Mouse (Mus musculus) liver, embryonic 11.5 days (tissue): ENCODE data around the gene Afap1. TPM values are rescaled to one million over a fixed set of nuclear protein-coding genes. Genes with fewer than 3 reads are reported as not detected.

Experiments used
- ATAC-seq: fragments of 200-750 bp; cut with Nextera tagmentation; replicated peaks from 2 replicates; pipeline ENCODE4 v1.8.0; 2017; ENCODE audit warnings: moderate number of reproducible peaks, mild to moderate bottlenecking, moderate TSS enrichment, moderate library complexity; ENCODE audit not compliant: low FRiP score
- DNase-seq: peaks from one replicate; pipeline ENCODE4 v3.0.0-alpha.2; 2017; ENCODE audit warnings: low spot score
- H3K27ac ChIP-seq: fragments of 300-500 bp; sonication (generic); 2 replicates; pipeline ENCODE4 v1.5.1; 2014; ENCODE audit warnings: mild to moderate bottlenecking, low read depth, low read length, control low read depth
- H3K27me3 ChIP-seq: fragments of 300-500 bp; sonication (generic); replicated peaks from 2 replicates; pipeline ENCODE4 v1.6.1; 2014; ENCODE audit warnings: low read length, mixed read lengths; ENCODE audit not compliant: control insufficient read depth, insufficient read depth
- H3K36me3 ChIP-seq: fragments of 300-500 bp; sonication (generic); 2 replicates; pipeline ENCODE4 v1.6.1; 2014; ENCODE audit warnings: mild to moderate bottlenecking, low read length, moderate library complexity, mixed read lengths; ENCODE audit not compliant: control insufficient read depth, insufficient read depth
- H3K4me1 ChIP-seq: fragments of 300-500 bp; sonication (generic); replicated peaks from 2 replicates; pipeline ENCODE4 v1.6.1; 2014; ENCODE audit warnings: low read length, mixed read lengths; ENCODE audit not compliant: control insufficient read depth, insufficient read depth
- H3K4me2 ChIP-seq: fragments of 300-500 bp; sonication (generic); 2 replicates; pipeline ENCODE4 v1.6.1; 2014; ENCODE audit warnings: mild to moderate bottlenecking, control low read depth, moderate library complexity
- H3K4me3 ChIP-seq: fragments of 300-500 bp; sonication (generic); 2 replicates; pipeline ENCODE4 v1.5.1; 2014; ENCODE audit warnings: low read depth, low read length, control low read depth
- H3K9ac ChIP-seq: fragments of 300-500 bp; sonication (generic); 2 replicates; pipeline ENCODE4 v1.6.1; 2014; ENCODE audit warnings: low read depth, low read length, control low read depth
- H3K9me3 ChIP-seq: fragments of 300-500 bp; sonication (generic); 2 replicates; pipeline ENCODE4 v1.6.1; 2016; ENCODE audit warnings: low read length, inconsistent platforms, mixed read lengths; ENCODE audit not compliant: control insufficient read depth
- WGBS: fragments of 180-500 bp; shearing (Covaris S2); extraction: QIAGEN DNeasy Blood & Tissue Kit; methylation state at CpG from one replicate; pipeline ENCODE4 v1.1.7; 2014; 5-methylcytosine and 5-hydroxymethylcytosine counted together
- polyA plus RNA-seq: library from polyadenylated mRNA; unstranded; fragments of >200 nt; fragmentation: Nextera tagmentation; extraction: Ambion mirVana; gene quantifications from 2 replicates; pipeline ENCODE4 v1.2.1, GENCODE M21; 2014

Gene Afap1
- polyA plus RNA-seq, 1 experiment from 2014 or later, result 6.8 TPM

DNA sequence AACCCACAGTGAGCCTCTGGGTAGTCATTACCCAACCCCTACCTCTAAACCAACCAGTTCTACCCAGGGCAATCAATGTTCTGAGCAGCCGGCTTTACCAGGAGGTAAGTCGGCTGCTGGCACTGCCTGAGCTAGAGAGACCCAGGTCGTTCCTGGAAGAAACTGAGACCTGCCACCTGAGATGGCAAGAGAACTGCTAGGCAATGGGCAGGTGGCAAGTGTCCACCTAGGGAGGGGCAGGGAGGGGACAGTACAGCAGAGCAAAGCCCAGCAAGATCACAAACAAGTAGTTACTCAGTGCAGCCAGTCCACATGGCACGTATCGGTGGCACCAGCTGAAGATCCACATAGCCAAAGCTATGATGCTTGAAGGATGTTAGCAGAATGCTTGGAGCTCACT, 16.9 kb upstream of the Afap1 start:
- DNase-seq (no peak), ATAC-seq (no peak)
- WGBS, result 85% methylated on average over 5 of the region's 5 CpGs
- Histone ChIP-seq H3K9me3 (no peaks in the 10 kb centered on the region), H3K36me3 (no peaks in the 10 kb centered on the region), H3K4me1 (no peaks in the 10 kb centered on the region), H3K27me3 (no peaks in the 10 kb centered on the region), H3K4me3 (no peak overlapping the region), H3K9ac (no peak overlapping the region), H3K4me2 (no peak overlapping the region), H3K27ac (no peak overlapping the region)

DNA sequence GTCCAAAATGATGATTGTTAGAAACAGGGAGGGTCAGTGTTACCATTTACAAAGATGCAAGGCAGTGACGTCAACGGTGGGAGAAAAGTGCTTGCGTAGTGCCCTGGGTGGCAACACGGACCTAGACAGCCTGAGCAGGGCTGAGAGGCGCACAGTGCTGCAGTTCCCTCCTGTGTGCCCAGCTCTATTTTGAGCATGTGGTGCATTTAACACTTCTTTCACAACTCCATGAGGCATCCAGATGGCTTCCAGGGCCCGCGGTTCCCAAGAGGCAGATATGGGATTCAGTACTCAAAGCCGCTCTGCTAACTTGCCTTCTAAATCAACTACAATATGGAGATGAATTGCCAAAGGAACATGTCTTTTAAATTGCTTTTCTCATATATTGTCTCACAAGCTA, 13.9 kb upstream of the Afap1 start:
- DNase-seq (no peak), ATAC-seq (no peak)
- Histone ChIP-seq H3K36me3 (no peaks in the 10 kb centered on the region), H3K4me1 (no peaks in the 10 kb centered on the region), H3K27me3 (no peaks in the 10 kb centered on the region), H3K27ac (no peak overlapping the region), H3K9me3 (no peaks in the 10 kb centered on the region), H3K9ac (no peak overlapping the region), H3K4me2 (no peak overlapping the region), H3K4me3 (no peak overlapping the region)
- 85% methylated on average over 8 of the region's 8 CpGs for WGBS

DNA sequence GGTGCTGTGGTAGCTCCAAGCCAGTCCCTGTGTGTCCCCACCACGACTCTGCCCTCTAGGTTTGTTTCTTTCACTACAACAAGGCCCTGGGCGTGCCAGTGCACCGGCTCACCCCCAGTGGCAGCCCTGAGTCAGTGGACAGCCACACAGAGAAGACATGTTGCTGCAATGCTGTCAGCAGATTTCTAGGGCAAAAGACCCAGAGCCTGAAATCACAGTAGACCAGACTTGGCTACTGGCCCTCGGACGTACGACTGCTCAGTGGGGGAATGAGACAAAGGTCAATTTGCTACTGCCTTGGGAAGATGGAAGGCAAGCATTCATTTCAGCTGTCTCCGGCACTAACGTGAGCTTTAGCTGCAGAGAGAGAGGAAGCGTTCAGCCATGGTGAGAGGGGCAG, 10.7 kb upstream of the Afap1 start:
- no peaks in the 10 kb centered on the region for H3K4me1 ChIP-seq
- no peak overlapping the region for H3K4me3 ChIP-seq
- no peaks in the 10 kb centered on the region for H3K9me3 ChIP-seq
- DNase-seq (no peak), ATAC-seq (no peak)
- H3K27ac ChIP-seq, result no peak overlapping the region
- no peaks in the 10 kb centered on the region for H3K36me3 ChIP-seq
- H3K4me2 ChIP-seq, result no peak overlapping the region
- WGBS, result 54% methylated on average over 9 of the region's 9 CpGs
- H3K9ac ChIP-seq, result no peak overlapping the region
- H3K27me3 ChIP-seq, result no peaks in the 10 kb centered on the region

DNA sequence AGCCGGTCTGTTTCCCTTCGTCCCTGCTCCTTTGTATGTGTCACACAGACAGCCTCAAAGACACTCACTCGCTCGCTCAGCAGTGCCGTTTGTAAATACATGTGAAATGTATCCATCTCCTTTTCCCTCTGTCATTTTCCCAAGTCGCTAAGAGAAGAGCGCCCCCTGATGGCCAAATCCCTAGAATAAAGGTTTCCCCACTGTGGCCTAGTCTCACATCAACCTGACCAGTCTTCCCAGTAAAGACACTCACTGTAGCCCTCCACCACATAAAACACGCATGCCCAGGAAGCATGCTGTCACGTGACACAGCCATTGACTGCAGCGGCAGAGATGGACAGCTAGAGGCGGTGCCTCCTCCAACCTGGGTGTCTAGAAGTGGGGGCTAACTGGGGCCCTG, 8.9 kb upstream of the Afap1 start:
- Histone ChIP-seq H3K4me3 (no peak overlapping the region), H3K27ac (no peak overlapping the region), H3K36me3 (no peaks in the 10 kb centered on the region), H3K9ac (no peak overlapping the region), H3K9me3 (no peaks in the 10 kb centered on the region), H3K4me1 (no peaks in the 10 kb centered on the region), H3K27me3 (no peaks in the 10 kb centered on the region), H3K4me2 (no peak overlapping the region)
- no peak for DNase-seq
- no peak for ATAC-seq
- 46% methylated on average over 11 of the region's 11 CpGs for WGBS

DNA sequence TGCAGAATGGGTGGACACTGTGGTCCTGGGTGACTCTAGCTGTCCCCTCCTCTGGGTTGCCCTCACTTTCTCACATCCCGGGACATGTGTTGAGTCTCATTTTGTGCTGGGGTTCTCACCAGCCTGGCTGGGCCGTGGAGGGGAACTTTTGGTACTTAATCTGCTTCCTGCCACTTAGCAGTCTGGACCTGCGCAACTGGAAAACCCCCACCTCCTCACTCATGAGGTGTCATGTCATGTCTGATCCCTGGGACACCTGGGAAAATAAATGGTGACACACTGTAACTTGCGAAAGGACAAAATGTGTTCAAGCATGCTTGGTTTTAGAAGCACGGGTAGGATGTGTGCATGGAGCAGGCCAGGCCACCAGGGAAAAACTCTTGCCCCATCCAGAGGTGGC, 8.4 kb upstream of the Afap1 start:
- no peaks in the 10 kb centered on the region for H3K27me3 ChIP-seq
- WGBS, result 85% methylated on average over 5 of the region's 5 CpGs
- DNase-seq, result no peak
- H3K4me1 ChIP-seq, result no peaks in the 10 kb centered on the region
- no peak overlapping the region for H3K4me2 ChIP-seq
- no peaks in the 10 kb centered on the region for H3K9me3 ChIP-seq
- ATAC-seq, result no peak
- H3K27ac ChIP-seq, result no peak overlapping the region
- H3K4me3 ChIP-seq, result no peak overlapping the region
- H3K36me3 ChIP-seq, result no peaks in the 10 kb centered on the region
- no peak overlapping the region for H3K9ac ChIP-seq

DNA sequence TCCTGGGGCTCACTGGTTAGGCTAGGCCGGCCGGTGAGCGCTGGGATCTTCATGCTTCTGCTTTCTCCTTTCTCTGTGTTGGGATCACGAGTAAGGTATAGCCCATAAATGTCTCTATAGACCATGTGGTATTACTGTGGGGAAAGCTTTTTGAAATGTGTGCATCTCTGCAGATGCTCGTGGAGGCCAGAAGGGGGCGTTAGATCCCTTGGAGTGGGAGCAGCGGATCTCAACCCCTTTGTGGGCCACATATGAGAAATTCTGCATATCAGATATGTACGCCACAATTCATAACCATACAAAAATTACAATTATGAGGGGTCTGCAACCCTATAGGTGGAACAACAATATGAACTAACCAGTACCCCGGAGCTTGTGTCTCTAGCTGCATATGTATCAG, 4.2 kb upstream of the Afap1 start:
- Histone ChIP-seq H3K4me2 (no peak overlapping the region), H3K9ac (no peak overlapping the region), H3K27ac (no peak overlapping the region), H3K4me1 (no peaks in the 10 kb centered on the region), H3K4me3 (no peak overlapping the region), H3K36me3 (no peaks in the 10 kb centered on the region), H3K9me3 (no peaks in the 10 kb centered on the region), H3K27me3 (peaks cover 5% of the 10 kb centered on the region)
- DNase-seq (no peak), ATAC-seq (no peak)
- WGBS, result 43% methylated on average over 9 of the region's 9 CpGs

DNA sequence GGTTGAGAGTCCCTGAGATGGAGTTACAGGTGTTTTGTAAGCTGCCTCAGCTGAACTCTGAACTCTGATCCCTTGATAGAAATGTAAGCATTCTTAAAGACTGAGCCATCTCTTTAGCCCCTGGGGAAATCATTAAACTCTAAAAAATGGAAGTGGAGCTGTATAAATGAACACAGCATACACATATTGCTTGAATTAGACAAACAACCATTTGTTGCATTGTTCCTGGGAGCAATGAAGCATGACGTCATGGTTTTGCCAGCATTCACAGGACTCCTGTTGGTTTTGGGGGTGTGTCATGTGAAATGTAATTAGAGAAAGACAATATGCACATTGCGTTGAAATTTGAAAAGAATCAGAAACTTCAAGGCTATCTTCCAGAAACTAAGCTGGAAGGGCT, 3.5 kb upstream of the Afap1 start:
- WGBS, result 64% methylated on average over 2 of the region's 2 CpGs
- DNase-seq (no peak), ATAC-seq (no peak)
- no peak overlapping the region for H3K4me2 ChIP-seq
- no peak overlapping the region for H3K4me3 ChIP-seq
- no peak overlapping the region for H3K9ac ChIP-seq
- H3K27me3 ChIP-seq, result peaks cover 12% of the 10 kb centered on the region
- no peak overlapping the region for H3K27ac ChIP-seq
- no peaks in the 10 kb centered on the region for H3K36me3 ChIP-seq
- no peaks in the 10 kb centered on the region; the same call in 1 of the 2 replicates for H3K4me1 ChIP-seq
- no peaks in the 10 kb centered on the region for H3K9me3 ChIP-seq

DNA sequence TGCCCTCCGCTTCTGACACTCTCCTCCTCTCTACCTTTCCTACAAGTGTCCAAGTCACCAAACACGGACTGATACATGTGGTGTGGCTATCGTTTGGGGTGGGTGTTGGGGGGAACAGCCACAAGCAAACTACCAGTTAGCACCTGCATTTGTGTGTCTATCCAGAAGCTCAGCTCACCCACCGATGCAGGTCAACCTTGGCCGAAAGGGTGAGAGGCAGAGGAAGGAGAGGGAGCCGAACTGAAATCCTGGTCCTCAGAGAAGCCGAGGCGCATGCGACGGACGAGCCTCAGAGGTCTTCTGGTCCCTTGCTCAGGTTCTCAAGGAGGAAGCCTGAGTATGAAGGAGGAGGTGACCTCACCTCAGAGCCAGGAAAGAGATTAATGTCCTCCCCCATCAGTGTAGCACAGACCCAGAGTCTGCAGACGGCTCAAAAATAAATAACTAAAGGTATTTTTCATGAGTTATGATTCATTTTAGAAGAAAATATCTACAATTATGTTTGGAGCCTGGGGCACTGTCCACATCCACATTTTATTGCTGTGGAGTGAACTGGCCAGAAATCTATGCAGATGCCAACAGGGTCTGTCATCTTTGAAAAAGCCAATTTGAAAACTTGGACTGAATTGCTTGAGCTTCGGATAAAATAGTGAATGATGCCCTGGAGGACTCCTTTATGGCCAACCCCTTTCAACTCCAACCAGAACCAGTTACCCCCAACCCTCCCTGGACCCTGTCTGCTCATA, 2.0 kb upstream of the Afap1 start:
- Histone ChIP-seq H3K4me3 (no peak overlapping the region), H3K36me3 (no peaks in the 10 kb centered on the region), H3K4me1 (no peaks in the 10 kb centered on the region; the same call in 1 of the 2 replicates), H3K27me3 (peaks cover 15% of the 10 kb centered on the region), H3K9ac (no peak overlapping the region), H3K4me2 (no peak overlapping the region), H3K27ac (no peak overlapping the region), H3K9me3 (no peaks in the 10 kb centered on the region)
- 88% methylated on average over 13 of the region's 13 CpGs for WGBS
- ATAC-seq (no peak), DNase-seq (no peak)

DNA sequence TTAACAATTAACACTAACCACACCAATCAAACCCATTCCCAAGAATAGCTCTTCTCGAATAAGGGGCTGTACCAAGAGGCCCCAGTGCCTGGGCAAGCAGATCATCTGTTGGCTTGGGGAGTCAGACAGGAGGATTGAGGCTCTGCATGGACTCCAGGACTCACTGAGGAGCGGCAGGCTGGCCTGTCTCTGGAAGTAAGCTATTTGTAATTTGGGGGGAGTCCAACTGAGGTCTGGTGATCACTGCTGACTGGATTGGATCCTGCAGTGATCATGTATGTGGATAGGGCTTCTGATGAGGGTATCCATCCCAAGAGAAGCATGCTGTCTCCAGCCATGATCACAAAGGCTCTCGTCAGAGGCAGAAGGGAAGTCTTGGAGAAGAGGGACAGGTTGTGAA, 756 bp upstream of the Afap1 start:
- Histone ChIP-seq H3K4me1 (no peaks in the 10 kb centered on the region; the same call in 1 of the 2 replicates), H3K4me3 (no peak overlapping the region), H3K9me3 (no peaks in the 10 kb centered on the region), H3K36me3 (no peaks in the 10 kb centered on the region), H3K27me3 (peaks cover 17% of the 10 kb centered on the region), H3K4me2 (no peak overlapping the region), H3K9ac (no peak overlapping the region), H3K27ac (no peak overlapping the region)
- 69% methylated on average over 3 of the region's 3 CpGs for WGBS
- no peak for ATAC-seq
- no peak for DNase-seq
